Mouse (Mus musculus): ENCODE measurements around the gene Uba3. TPM values are rescaled to one million over a fixed set of nuclear protein-coding genes. Genes with fewer than 3 reads are reported as not detected.

Gene Uba3
- total RNA-seq, 2 experiments from 2014 or later: 63.0 to 64.0 TPM

DNA sequence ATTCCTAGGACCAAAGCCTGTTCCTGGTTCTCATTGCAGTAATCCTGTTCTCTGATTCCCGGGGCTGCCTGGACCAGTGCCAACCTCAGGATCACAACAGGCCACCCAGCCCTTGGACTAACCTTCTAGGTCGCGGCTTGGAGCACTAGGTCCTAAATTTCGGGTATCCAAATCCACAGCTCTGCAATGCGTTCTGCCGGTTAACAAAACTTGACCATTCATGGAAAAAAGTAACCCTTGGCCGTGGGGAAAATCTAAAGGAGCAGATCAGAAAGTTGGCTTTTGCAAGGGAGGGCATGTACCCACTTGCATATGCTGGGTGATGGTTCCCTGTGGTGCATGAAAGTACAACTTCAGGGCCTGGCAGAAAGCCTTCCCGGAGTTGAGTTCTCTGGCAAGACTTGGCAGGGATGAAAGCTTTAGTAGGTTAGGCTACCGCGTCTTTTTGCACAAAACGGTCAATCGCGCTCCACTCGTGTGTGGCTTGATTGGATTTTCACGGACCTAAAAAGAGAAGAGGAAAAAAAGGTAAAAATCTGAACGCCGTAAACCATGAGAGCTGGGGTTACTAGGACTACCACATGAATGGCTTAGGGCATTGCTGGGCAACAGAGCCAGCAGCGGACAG, 57.6 kb downstream of the Uba3 start:
- no peak for DNase-seq (ENCODE audit: low spot score)
- intact Hi-C loops (cut with DNase I): loop anchor here (2.0 to 5.0 kb wide), 3 partner anchors 31 to 379 kb away; partner anchors contain the start of gene Tmf1

GRCm38 (mm10) chr6:97145156-97145555, 60.3 kb downstream of the Uba3 start:
- intact Hi-C loops (cut with DNase I): loop anchor here (5.0 kb wide), 2 partner anchors 272 to 382 kb away; no protein-coding TSS in a partner anchor
- peak; percentile 70 for DNase-seq (ENCODE audit: low spot score)

DNA sequence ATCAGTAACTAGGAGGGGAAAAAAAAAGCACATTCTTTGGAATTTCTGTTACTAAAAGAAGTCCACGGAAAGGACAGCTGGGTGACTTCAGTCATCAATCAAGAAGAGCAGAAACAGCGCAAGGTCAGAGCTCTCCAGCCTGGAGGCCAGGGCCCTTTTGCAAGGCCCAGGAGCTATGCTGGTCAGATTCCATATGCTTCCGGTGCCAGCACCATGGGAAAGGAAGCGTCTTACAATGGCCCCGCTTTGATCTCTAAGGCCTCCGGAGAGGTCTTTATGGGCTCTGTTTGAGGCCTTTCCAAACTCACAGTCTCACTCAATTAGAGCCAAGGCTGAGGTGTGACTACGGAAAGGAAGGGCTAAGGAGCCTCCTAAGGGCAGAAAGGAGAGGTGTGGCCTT, 61.1 kb downstream of the Uba3 start:
- intact Hi-C loops (cut with DNase I): no loop called here
- DNase-seq (ENCODE audit: low spot score): peak; percentile 8

GRCm38 (mm10) chr6:97142611-97143010, 62.8 kb downstream of the Uba3 start:
- no peak for DNase-seq (ENCODE audit: low spot score)
- intact Hi-C loops (cut with DNase I): no loop called here

DNA sequence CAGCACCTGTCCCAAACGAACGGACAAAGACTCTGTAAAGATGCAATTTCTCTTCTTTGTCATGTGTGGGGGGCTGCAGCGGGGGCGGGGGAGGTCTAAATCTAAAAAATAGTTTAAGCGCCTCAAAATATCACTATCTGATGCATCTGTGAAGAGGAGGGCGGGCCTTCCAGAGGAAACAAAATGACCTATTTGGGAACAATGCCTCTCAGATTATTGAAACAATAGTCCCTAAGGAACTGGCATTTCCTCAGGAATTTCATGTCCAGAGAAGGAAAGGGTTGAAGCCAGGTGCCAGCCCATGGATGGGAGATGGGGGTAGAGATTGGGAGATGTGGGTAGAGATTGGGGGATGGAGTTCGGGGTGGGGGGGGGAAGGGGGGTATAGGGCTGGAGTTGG, 63.6 kb downstream of the Uba3 start:
- intact Hi-C loops (cut with DNase I): no loop called here
- DNase-seq (ENCODE audit: low spot score): no peak

Other genes with a start within 250 kb of the Uba3 start
- gene Fam19a4, start 145.2 kb downstream of the Uba3 start, total RNA-seq (2021): not detected
- gene Eogt, start 56.5 kb downstream of the Uba3 start, total RNA-seq (2021): 10 to 100 TPM; 13.3 to 14.8 TPM
- 10 to 100 TPM; 33.3 to 36.4 TPM for gene Tmf1, start 26.5 kb downstream of the Uba3 start, total RNA-seq (2021)
- gene Arl6ip5, start 5.0 kb upstream of the Uba3 start, total RNA-seq (2021): 100 to 1,000 TPM; 114 to 127 TPM
- 10 to 100 TPM; 62.9 to 66.5 TPM for gene Lmod3, start 47.1 kb upstream of the Uba3 start, total RNA-seq (2021)